In genomic region chr4:82933698-82934210, GRCm38 (mm10) we compare ENCODE assay signal across 8 mouse cellular contexts. TPM values are rescaled to one million over a fixed set of nuclear protein-coding genes. Genes with fewer than 3 reads are reported as not detected.
DNase-seq lines count a peak whose midpoint lies in the region; ATAC-seq and TF ChIP-seq lines count a peak whose summit lies in the region.

No protein-coding gene starts in this region.

- no peaks in the 10 kb centered on the region for H3K9me3 ChIP-seq in hindbrain, embryonic 10.5 days
- no peaks in the 10 kb centered on the region for H3K9me3 ChIP-seq in lung, embryonic 14.5 days (ENCODE audit: low read depth, low read length)

- H3K4me2 ChIP-seq in lung, embryonic 14.5 days, result peak overlapping the region; percentile 45

- in situ Hi-C loops in Patski (cut with MboI; ENCODE audit: low pct_unique_long_range_greater_than_20kb), result loop anchor here (5.0 to 25.0 kb wide), 7 partner anchors 86 to 1446 kb away; no protein-coding TSS in a partner anchor

- 0 out of 2 replicates have a peak, but pooled peaks cover 2% of the 10 kb centered on the region for H3K36me3 ChIP-seq in hindbrain, embryonic 10.5 days
- H3K36me3 ChIP-seq in lung, embryonic 14.5 days (ENCODE audit: insufficient read depth), result peaks cover 33% of the 10 kb centered on the region

- peak; percentile 82 for TF ChIP-seq CTCF in Patski (IDR thresholded peaks at IDR 0.05)
- TF ChIP-seq CTCF in lung, embryonic 14.5 days (IDR thresholded peaks at IDR 0.05; ENCODE audit: low read depth), result peak; percentile 95
- peak; percentile 24; the same call in 1 of the 2 replicates for TF ChIP-seq CTCF in olfactory bulb, adult 2 months (IDR thresholded peaks at IDR 0.05; ENCODE audit: insufficient read depth, low read depth, low read length)

- peak; percentile 22 for DNase-seq in Patski (ENCODE audit: low read depth, low spot score)
- DNase-seq in cerebellum, adult 11-12 months, result peak; percentile 68
- DNase-seq in forelimb bud, embryonic 11.5 days (ENCODE audit: low read depth, low spot score), result peak; percentile 76
- DNase-seq in hindbrain, embryonic 10.5 days (ENCODE audit: low spot score), result peak; percentile 72
- peak; percentile 68 to 85 for DNase-seq in layer of hippocampus, adult 8-10 months (ENCODE audit: low spot score in 2 of 2)
- peak; percentile 89 for DNase-seq in lung, embryonic 14.5 days
- DNase-seq in urinary bladder, postnatal 25 days (ENCODE audit: low spot score), result peak; percentile 67

- H3K4me3 ChIP-seq in hindbrain, embryonic 10.5 days, result 0 out of 2 replicates have a peak overlapping the region, but pooled peaks have one; percentile 28
- peak overlapping the region; percentile 10; the same call in 1 of the 2 replicates for H3K4me3 ChIP-seq in lung, embryonic 14.5 days (ENCODE audit: low read depth, low read length)
- H3K4me3 ChIP-seq in olfactory bulb, adult 2 months (ENCODE audit: insufficient read depth, low read depth, low read length), result no peak overlapping the region

- ATAC-seq in Patski, result peak; percentile 35
- ATAC-seq in lung, embryonic 14.5 days (ENCODE audit: insufficient read depth), result peak; percentile 39; the same call in 1 of the 2 replicates

- TF ChIP-seq POLR2A in olfactory bulb, adult 2 months (IDR thresholded peaks at IDR 0.05; ENCODE audit: insufficient read depth, low read depth, low read length), result no peak

- CTCF ChIA-PET in Patski (lab: Charles Lee), result interaction anchor here (0.7 to 1.0 kb wide), 2 partner anchors 131 to 342 kb away, joined by 3 read pairs; no protein-coding TSS in a partner anchor

- 17% methylated on average over 14 of the region's 14 CpGs for WGBS in hindbrain, embryonic 10.5 days
- 17% methylated on average over 14 of the region's 14 CpGs for WGBS in lung, embryonic 14.5 days
- WGBS in olfactory bulb, adult 2 months, result 4% methylated on average over 14 of the region's 14 CpGs

- no peak overlapping the region for H3K9ac ChIP-seq in lung, embryonic 14.5 days

- POLR2A ChIA-PET in Patski (lab: Charles Lee), result no interaction called here

- H3K27me3 ChIP-seq in Patski, result no peaks in the 10 kb centered on the region
- no peaks in the 10 kb centered on the region for H3K27me3 ChIP-seq in hindbrain, embryonic 10.5 days (ENCODE audit: insufficient read depth, poor library complexity, severe bottlenecking)
- H3K27me3 ChIP-seq in lung, embryonic 14.5 days (ENCODE audit: insufficient read depth, low read length), result no peaks in the 10 kb centered on the region

- H3K27ac ChIP-seq in hindbrain, embryonic 10.5 days, result peak overlapping the region; percentile 64; the same call in 1 of the 2 replicates
- H3K27ac ChIP-seq in lung, embryonic 14.5 days (ENCODE audit: low read depth), result no peak overlapping the region
- H3K27ac ChIP-seq in olfactory bulb, adult 2 months (ENCODE audit: insufficient read depth, low read depth, low read length), result no peak overlapping the region

- 0 out of 2 replicates have a peak, but pooled peaks cover 3% of the 10 kb centered on the region for H3K4me1 ChIP-seq in hindbrain, embryonic 10.5 days (replicated peaks)
- no peaks in the 10 kb centered on the region for H3K4me1 ChIP-seq in lung, embryonic 14.5 days (ENCODE audit: insufficient read depth)
- H3K4me1 ChIP-seq in olfactory bulb, adult 2 months (ENCODE audit: control insufficient read depth, insufficient read depth, low read length), result 0 out of 2 replicates have a peak, but pooled peaks cover 2% of the 10 kb centered on the region

RNA-seq across cellular contexts. Expression of gene Cer1, which starts 48.8 kb away (rescaled TPM):
- not detected for polyA plus RNA-seq in Patski (2021)
- polyA plus RNA-seq in hindbrain, embryonic 10.5 days (2016; fragmentation: Nextera tagmentation; extraction: Ambion mirVana), result not detected in 2 replicates
- total RNA-seq in layer of hippocampus, adult 8-10 months (2022), result under 1 TPM in 1 of 4 experiments, not detected in 3; 0.19 TPM
- 3.1 and 3.9 TPM in 2 replicates for polyA plus RNA-seq in lung, embryonic 14.5 days (2014; fragmentation: Nextera tagmentation; extraction: Ambion mirVana)
- polyA plus RNA-seq in olfactory bulb, adult 2 months (2012; ENCODE audit: insufficient read depth, insufficient read length, low replicate concordance, missing spikeins), result not detected in 2 replicates

Comparison
In these comparisons a context has a peak if more than half of its experiments do, and no peak if none do; other contexts are left out.
1. DNase-seq: peak in every context shown above with its lines; median percentile 89 in lung, embryonic 14.5 days; 76 in layer of hippocampus, adult 8-10 months; 76 in forelimb bud, embryonic 11.5 days; 72 in hindbrain, embryonic 10.5 days; 68 in cerebellum, adult 11-12 months; 67 in urinary bladder, postnatal 25 days; 22 in Patski.
2. CTCF ChIP-seq: peak in every context shown above with its lines; median percentile 95 in lung, embryonic 14.5 days; 82 in Patski; 24 in olfactory bulb, adult 2 months.